Mouse (Mus musculus) adrenal gland (tissue): ENCODE measurements around the gene Pbx3.

Experiments
- intact Hi-C: fragments of 180-260 bp; cut with DNase I; formaldehyde crosslinking; loops from one replicate; pipeline ENCODE4 v1.15.1; 2025

Pbx3 gene

DNA sequence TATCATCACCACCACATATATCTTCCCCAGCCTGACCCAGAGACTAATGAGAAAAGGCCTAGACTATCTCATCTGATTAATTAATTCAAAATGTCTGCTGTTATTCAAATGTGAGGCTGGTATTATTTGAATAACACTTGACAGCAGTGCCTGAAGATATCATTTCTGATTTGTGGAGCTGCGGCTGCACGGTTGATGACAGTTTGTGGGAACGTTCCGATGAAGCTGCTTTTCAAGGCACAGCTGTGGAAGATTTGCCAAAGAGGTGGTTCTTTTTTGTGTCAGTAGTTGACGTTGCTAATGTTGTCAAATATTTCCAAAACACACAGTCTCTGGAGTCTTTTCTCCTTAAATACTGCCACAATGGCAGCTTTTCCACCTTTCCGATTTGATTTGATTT, 25.8 kb downstream of the Pbx3 start:
- intact Hi-C loops = no loop called here

GRCm38 (mm10) chr2:34298664-34299063, 74.3 kb downstream of the Pbx3 start:
- intact Hi-C loops = no loop called here

- intact Hi-C loops = no loop called here
These were observed 74.7 kb downstream of the Pbx3 start for GRCm38 (mm10) chr2:34298202-34298601.

- intact Hi-C loops = no loop called here
These were observed 83.2 kb downstream of the Pbx3 start for GRCm38 (mm10) chr2:34289726-34290125.

GRCm38 (mm10) chr2:34284239-34284638, 88.7 kb downstream of the Pbx3 start:
- intact Hi-C loops = no loop called here

GRCm38 (mm10) chr2:34280996-34281395, 91.9 kb downstream of the Pbx3 start:
- intact Hi-C loops = no loop called here

- intact Hi-C loops = no loop called here
These were observed 93.2 kb downstream of the Pbx3 start for GRCm38 (mm10) chr2:34279726-34280125.

- intact Hi-C loops = no loop called here
These were observed 97.2 kb downstream of the Pbx3 start for GRCm38 (mm10) chr2:34275630-34276193.

DNA sequence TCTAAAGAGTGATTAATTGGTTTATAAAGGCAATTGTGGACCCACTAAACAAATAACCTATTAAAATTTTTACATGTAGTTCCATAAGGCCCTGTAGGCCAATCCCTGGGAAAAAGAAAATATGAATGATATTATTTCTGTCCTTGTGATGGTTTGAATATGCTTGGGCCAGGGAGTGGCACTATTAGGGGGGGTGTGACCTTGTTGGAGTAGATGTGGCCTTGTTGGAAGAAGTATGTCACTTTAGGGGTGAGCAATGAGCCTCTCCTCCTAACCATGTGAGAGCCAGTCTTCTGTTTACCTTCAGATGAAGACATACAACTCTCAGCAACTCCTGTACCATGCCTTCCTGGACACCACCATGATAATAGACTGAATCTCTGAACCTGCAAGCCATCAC, 110.9 kb downstream of the Pbx3 start:
- intact Hi-C loops = no loop called here

DNA sequence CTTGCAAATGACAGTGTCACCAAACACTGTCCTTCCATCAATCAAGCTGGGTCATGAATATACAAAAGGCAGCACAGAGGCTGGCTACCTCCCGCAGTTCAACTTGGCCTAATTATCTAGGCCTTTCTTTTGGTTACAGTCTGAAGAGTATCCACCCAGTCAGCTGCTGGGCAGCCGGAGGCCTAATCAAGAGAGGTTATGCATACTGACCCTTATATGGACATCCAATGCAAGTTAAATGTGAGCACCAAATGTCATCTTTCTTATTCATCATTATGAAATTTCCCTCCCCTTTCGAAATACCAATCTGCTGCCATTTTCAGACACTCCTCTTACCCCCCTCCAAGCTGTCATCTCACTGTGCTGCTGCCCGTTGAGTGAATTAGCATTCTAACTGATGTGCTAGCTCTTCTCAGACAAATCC, 112.3 kb downstream of the Pbx3 start:
- intact Hi-C loops = no loop called here

- intact Hi-C loops = no loop called here
These were observed 114.7 kb downstream of the Pbx3 start for GRCm38 (mm10) chr2:34258256-34258655.

GRCm38 (mm10) chr2:34257611-34258010, 115.3 kb downstream of the Pbx3 start:
- intact Hi-C loops = no loop called here

DNA sequence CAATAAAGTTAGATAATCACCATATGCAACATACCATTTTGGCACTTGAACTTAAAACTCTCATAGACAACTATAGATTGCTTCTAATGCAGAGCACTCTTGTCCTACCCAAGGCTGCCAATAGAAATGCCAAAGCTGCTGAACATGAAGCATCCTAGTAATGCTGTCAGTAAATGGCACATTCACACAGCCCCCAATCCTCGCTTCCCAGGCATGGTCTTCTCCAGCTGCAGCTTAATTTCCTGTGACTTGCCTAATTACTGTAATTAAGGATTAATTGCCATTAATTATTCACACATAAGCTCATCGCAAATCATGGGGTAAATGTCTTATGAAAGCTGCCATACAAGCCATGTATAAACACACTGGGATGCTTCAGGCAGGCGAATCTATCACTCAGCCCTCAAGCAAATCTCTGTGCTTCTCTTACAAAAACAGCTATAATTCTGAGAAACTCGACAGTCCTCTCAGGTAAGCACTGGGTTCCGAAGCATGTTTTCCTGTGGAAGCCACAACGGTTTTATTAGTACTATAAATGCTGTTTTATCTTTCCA, 116.9 kb downstream of the Pbx3 start:
- intact Hi-C loops = no loop called here

DNA sequence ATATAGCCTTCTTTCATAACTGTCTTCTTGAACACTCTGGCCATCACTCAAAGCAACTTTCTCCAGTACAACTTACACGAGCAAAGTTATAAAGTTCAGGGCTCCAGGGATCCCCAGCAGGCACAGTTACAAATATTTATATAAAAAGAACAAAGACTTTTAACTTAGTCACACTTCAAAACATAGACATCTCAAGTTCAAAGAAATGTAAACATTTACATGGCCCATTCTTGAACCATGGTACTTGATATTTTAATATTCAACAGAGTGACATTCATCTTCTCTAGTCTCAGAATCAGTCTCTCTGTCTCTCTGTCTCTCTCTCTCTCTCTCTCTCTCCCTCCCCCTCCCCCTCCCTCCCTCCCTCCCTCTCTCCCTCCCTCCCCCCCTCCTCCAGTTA, 119.3 kb downstream of the Pbx3 start:
- intact Hi-C loops = no loop called here

- intact Hi-C loops = no loop called here
These were observed 119.8 kb downstream of the Pbx3 start for GRCm38 (mm10) chr2:34253111-34253510.

GRCm38 (mm10) chr2:34252286-34252685, 120.7 kb downstream of the Pbx3 start:
- intact Hi-C loops = no loop called here

GRCm38 (mm10) chr2:34249961-34250658, 122.8 kb downstream of the Pbx3 start:
- intact Hi-C loops = no loop called here

DNA sequence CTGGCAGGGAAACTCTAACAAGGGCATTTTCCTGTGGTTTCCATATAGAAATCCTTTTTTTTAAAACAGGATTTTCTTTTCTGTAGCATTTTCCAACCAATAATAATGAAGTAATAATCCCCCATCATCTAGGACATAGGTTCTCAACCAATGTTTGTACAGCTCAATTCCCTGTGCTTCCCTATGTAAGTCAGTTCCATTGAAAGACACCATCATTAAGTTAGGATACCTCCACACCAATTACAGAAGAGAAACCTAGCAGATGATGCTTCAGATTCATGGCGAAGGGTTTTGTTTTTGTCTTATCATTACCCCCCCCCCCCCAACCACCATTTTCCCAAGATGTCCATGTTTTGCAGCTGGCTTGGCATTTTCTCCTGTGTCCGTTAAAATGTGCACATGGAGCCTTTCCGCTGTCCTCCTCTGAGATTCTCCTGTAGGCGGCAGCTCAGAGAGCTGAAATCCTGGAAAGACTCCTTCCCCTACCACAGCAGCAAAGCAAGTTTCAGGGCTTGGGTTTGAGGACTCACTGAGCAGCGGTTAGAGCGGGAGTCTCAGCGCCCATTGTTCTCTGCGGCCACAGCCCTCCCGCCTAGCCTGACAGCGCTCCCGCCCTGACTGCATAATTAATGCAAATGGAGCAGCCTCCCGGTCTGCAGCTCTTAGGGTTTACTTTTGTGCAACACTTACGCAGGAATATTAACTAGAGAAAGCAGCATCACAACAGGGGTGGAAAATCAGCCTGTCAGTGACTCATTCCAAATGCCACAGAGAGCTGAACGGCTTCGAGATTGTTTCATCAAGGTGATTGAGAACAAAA, 123.6 kb downstream of the Pbx3 start:
- intact Hi-C loops = no loop called here

- intact Hi-C loops = no loop called here
These were observed 132.1 kb downstream of the Pbx3 start for GRCm38 (mm10) chr2:34240885-34241284.

GRCm38 (mm10) chr2:34239315-34239858, 133.6 kb downstream of the Pbx3 start:
- intact Hi-C loops = no loop called here

DNA sequence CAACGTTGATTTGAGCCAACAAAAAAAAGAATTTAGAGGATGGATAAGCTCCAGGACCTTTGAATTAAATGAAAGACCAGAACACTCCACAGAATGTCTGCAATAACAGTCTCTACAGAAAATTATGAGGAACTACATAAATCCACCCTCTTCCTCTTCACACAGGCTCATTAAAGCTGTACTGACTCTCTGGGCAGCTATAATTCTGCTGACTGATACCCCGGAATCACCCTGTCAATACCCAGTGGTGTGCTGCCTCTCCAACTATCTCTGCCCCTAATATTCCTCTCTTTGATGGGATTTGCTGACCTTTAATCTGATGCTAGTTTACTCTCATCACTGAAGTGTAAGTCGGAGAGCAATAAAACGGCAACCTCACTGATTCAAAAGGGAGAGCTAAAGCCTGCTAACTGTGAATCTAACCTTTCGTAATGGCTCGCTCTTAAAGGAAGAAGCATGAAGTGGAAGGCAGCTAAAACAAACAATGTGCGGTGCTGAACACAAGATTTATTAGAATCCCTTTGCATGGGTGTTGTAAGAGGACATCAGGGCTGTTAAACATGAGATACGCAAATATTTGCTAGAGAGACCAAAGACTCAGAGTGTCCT, 137.4 kb downstream of the Pbx3 start:
- intact Hi-C loops = no loop called here
